Mouse (Mus musculus) olfactory bulb, adult 2 months (tissue): ENCODE measurements around the gene Gamt.

Experiments
- CTCF ChIP-seq: fragments of 200-500 bp; IDR thresholded peaks from 2 replicates; pipeline ENCODE4 v1.5.1; 2012; ENCODE audit warnings: low read depth, mild to moderate bottlenecking, low read length, moderate library complexity; ENCODE audit not compliant: insufficient read depth
- POLR2A ChIP-seq: fragments of 200-500 bp; IDR thresholded peaks from 2 replicates; pipeline ENCODE4 v1.6.1; 2012; ENCODE audit warnings: mild to moderate bottlenecking, low read depth, low read length, moderate library complexity; ENCODE audit not compliant: insufficient read depth

- TF ChIP-seq CTCF = no peak
- no peak for TF ChIP-seq POLR2A
Measured at GRCm38 (mm10) chr10:80244791-80245399, 15.9 kb downstream of the Gamt start.
